Mouse (Mus musculus) liver, postnatal 0 days (tissue): ENCODE data around the gene Btbd9.

Source experiments
- CTCF ChIP-seq: sonication (generic); IDR thresholded peaks from 2 replicates; pipeline ENCODE4 v1.5.1; 2016; ENCODE audit warnings: antibody characterized with exemption, low read depth
- EP300 ChIP-seq: IDR thresholded peaks from 2 replicates; pipeline ENCODE4 v1.6.1; 2016; ENCODE audit warnings: antibody characterized with exemption, low read depth, mild to moderate bottlenecking

GRCm38 (mm10) chr17:30610739-30611138 lies 34.5 kb upstream of the Btbd9 start:
- no peak for TF ChIP-seq CTCF
- TF ChIP-seq EP300: no peak
